Mouse (Mus musculus) liver, embryonic 14.5 days (tissue): ENCODE data around the gene Rad51c.

Experiments used
- CTCF ChIP-seq: IDR thresholded peaks from 2 replicates; pipeline ENCODE4 v1.5.1; 2016; ENCODE audit warnings: antibody characterized with exemption, low read depth, control low read depth
- EP300 ChIP-seq: IDR thresholded peaks from 2 replicates; pipeline ENCODE4 v1.6.1; 2016; ENCODE audit warnings: antibody characterized with exemption, low read depth

- TF ChIP-seq CTCF (no peak), EP300 (no peak)
Observed at GRCm38 (mm10) chr11:87367061-87367460, 37.7 kb downstream of the Rad51c start.
